Mouse (Mus musculus) left cerebral cortex, adult 18-20 months (tissue): ENCODE data around the gene Ptpn21. TPM values are rescaled to one million over a fixed set of nuclear protein-coding genes. Genes with fewer than 3 reads are reported as not detected.

ENCODE experiments used
- DNase-seq, 2 experiments: peaks; one replicate each; pipeline ENCODE4 v3.0.0; 2021 to 2022; ENCODE audit warnings: low spot score in 2 of 2, mixed read lengths in 1 of 2
- total RNA-seq, 2 experiments: library from RNA; stranded (reverse); gene quantifications; 2 replicates each; pipeline ENCODE4 v1.2.3; 2021

The Ptpn21 gene
- total RNA-seq, 2 experiments from 2014 or later: 7.8 to 8.4 TPM

- DNase-seq: no peak
Observed at GRCm38 (mm10) chr12:98724976-98725375, 12.2 kb downstream of the Ptpn21 start.

DNA sequence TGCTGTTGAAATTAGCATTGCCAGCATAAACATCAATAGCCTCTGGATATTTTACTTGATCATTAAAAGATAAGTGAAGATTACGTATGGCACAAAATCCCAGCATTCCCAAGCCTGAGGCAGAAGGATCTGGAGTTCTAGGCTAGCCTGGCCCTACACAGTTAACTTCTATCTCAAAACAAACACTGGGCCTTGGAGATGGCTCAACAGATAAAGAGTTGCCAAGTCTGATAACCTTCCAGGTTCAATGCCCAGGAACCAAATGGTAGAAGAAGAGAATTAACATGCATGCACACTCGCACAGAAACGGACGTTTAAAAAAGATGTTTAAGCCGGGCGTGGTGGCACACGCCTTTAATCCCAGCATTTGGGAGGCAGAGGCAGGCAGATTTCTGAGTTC, 13.0 kb downstream of the Ptpn21 start:
- DNase-seq: no peak

GRCm38 (mm10) chr12:98721030-98721429, 16.2 kb downstream of the Ptpn21 start:
- no peak for DNase-seq

- DNase-seq: no peak
Observed at GRCm38 (mm10) chr12:98720628-98721027, 16.6 kb downstream of the Ptpn21 start.

GRCm38 (mm10) chr12:98716142-98716541, 21.1 kb downstream of the Ptpn21 start:
- no peak for DNase-seq

GRCm38 (mm10) chr12:98714757-98715156, 22.4 kb downstream of the Ptpn21 start:
- DNase-seq: no peak

DNA sequence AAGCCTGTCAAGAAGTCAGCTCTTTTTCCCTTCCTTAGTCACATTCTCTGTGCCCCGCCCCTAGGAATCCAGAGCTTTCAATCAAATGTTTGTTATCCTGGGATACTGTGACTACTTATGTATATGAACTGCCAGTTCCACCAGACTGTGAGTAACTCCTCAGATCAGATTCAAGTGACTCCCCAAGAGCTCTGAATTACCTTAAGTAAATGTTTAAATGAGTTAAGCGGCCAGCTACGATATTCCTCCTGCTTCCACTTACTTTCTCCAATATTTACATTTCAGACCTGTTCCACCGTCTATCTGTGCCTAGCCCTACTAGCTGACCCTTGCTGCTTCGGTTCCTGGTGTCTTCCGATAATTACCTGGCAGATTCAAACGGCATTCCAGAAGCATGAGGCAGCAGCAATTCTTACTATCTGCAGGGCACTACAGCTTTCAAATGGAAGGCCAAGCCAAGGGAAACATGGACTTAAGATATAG, 23.5 kb downstream of the Ptpn21 start:
- DNase-seq: no peak

GRCm38 (mm10) chr12:98712819-98713218, 24.4 kb downstream of the Ptpn21 start:
- no peak for DNase-seq

GRCm38 (mm10) chr12:98703961-98704360, 33.2 kb downstream of the Ptpn21 start:
- no peak for DNase-seq

- DNase-seq: no peak
Observed at GRCm38 (mm10) chr12:98703554-98703953, 33.7 kb downstream of the Ptpn21 start.

- DNase-seq: no peak
Observed at GRCm38 (mm10) chr12:98701564-98701963, 35.6 kb downstream of the Ptpn21 start.

GRCm38 (mm10) chr12:98697202-98697601, 40.0 kb downstream of the Ptpn21 start:
- DNase-seq: no peak

DNA sequence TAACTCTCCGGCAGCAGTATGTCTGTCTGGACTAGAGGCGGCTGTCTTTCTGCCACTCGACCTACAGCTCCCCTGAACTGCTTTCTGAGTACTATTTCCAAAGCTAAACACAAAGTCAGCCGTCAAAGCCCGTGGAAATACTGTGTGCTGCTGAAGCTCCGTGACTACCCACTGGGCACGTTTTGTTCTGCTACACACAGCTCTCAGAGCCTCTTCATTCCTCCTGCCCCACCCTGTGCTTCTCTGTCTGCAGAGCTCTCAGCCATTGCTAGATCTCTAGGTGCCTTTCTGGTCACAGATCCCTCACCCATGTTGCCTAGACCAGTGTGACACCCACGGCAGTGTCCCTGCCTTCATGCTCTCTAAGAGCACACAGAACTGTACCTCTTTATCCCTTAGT, 47.0 kb downstream of the Ptpn21 start:
- DNase-seq: no peak

- no peak for DNase-seq
Observed at GRCm38 (mm10) chr12:98683574-98683973, 53.6 kb downstream of the Ptpn21 start.

- DNase-seq: no peak
Observed at GRCm38 (mm10) chr12:98683171-98683570, 54.0 kb downstream of the Ptpn21 start.

DNA sequence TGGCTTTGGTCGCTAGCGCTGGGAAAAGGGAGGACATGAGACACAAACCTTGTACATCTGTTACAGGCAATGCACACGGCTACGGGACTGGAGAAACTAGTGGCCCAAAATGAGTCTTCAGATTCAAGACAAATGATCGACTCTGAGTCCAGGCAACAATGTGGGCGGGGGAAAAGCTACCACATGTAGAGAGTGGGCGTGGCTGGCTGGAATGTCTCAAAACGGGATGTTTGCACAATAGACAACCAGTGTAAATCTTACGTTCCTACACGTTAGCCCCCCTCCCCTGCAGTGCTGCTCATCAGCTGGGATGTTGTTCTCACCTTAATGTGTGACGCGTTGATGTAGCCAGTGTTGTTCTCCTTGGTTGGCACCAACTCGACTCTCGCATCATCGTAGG, 55.0 kb downstream of the Ptpn21 start:
- no peak for DNase-seq

DNA sequence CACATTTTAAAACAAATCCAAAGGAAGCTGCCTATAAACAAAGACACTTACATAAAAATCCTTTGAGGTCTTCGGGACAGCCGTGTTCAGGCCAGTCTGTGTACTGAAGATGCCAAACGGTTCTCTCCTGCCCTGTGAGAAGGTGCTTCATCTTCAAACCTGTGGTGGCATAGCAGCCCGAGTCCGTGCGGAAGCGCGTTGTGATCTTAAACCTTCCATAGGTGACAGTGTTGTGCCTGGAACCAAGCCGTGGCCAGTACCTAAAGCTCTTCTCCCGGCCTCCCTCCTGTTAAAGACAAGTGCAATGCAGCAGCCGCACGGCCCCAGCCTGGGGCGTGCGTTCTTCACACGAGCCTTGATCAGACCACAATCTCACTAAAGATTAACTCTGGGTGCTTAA, 57.3 kb downstream of the Ptpn21 start:
- no peak for DNase-seq

GRCm38 (mm10) chr12:98677336-98677735, 59.9 kb downstream of the Ptpn21 start:
- no peak for DNase-seq

- DNase-seq: no peak
Observed at GRCm38 (mm10) chr12:98676861-98677260, 60.3 kb downstream of the Ptpn21 start.

GRCm38 (mm10) chr12:98674627-98675143, 62.5 kb downstream of the Ptpn21 start:
- peak; percentile 72 to 80 for DNase-seq

DNA sequence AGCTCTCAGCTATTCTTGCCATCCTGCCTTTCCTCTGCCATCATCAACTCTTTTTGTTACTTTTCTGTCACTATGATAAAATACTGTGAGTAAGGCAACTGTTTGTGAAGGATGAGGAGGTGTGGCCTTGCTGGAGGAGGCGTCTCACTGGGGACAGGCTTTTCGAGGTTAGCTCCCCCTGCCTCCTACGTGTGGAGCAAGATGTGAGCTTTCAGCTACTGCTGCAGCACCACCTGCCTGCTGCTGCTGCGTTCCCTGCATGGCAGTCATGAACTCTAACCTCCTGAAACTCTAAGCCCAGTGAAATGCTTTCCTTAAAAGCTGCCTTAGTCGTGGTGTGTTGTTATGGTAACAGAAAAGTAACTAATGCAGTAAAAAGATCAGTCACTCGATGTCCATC, 63.3 kb downstream of the Ptpn21 start:
- no peak for DNase-seq

DNA sequence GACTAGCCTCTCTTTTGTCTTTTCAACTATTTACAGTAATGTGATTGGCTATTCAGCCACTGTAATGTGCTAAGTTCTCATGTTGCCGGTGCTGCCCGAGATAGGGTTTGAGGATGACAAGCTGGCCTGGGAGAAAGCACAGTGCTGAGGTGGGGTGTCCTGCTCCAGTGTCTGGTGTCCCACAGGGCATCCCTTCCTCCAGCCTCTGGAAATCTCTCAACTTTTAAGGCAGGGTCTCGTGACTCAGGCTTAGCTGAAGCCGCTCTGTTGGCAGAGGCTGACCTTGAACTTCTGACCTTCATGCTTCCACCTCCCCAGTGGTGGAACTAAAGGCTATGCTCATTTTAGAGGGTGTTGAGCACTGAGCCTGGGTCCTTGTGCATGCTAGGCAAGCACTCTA, 66.8 kb downstream of the Ptpn21 start:
- no peak for DNase-seq

- no peak for DNase-seq
Observed at GRCm38 (mm10) chr12:98669864-98670263, 67.3 kb downstream of the Ptpn21 start.

- no peak for DNase-seq
Observed at GRCm38 (mm10) chr12:98669086-98669485, 68.1 kb downstream of the Ptpn21 start.
